Mouse (Mus musculus) bone marrow, adult 2 months (tissue): ENCODE measurements around the gene Gm45713. TPM values are rescaled to one million over a fixed set of nuclear protein-coding genes. Genes with fewer than 3 reads are reported as not detected.
A peak's percentile ranks its signal among the peaks of the same experiment; 100 is the strongest.

ENCODE experiments used
- H3K27ac ChIP-seq: fragments of 200-500 bp; 2 replicates; pipeline ENCODE4 v1.5.1; 2012; ENCODE audit warnings: low read depth, mild to moderate bottlenecking, control low read depth, inconsistent platforms, low read length; ENCODE audit not compliant: control insufficient read depth, poor library complexity, insufficient read depth
- H3K4me1 ChIP-seq: fragments of 200-500 bp; 2 replicates; pipeline ENCODE4 v1.6.1; 2011; ENCODE audit warnings: low read length; ENCODE audit not compliant: control insufficient read depth, insufficient read depth
- H3K4me3 ChIP-seq: fragments of 200-500 bp; replicated peaks from 2 replicates; pipeline ENCODE3; 2011; ENCODE audit warnings: mild to moderate bottlenecking, low read depth, low read length, control low read depth; ENCODE audit not compliant: control insufficient read depth
- CTCF ChIP-seq: fragments of 200-500 bp; IDR thresholded peaks from 2 replicates; pipeline ENCODE4 v1.5.1; 2011; ENCODE audit warnings: low read length, control low read depth; ENCODE audit not compliant: control insufficient read depth, insufficient read depth
- POLR2A ChIP-seq: fragments of 200-500 bp; IDR thresholded peaks from 2 replicates; pipeline ENCODE4 v1.6.1; 2011; ENCODE audit warnings: low read depth, mild to moderate bottlenecking, control low read depth, low read length, borderline replicate concordance; ENCODE audit not compliant: control insufficient read depth
- whole genome bisulfite sequencing: fragments of 180-500 bp; shearing (Covaris S2); methylation state at CpG from one replicate; pipeline ENCODE4 v1.1.7; 2018; 5-methylcytosine and 5-hydroxymethylcytosine counted together
- polyA plus RNA-seq: library from polyadenylated mRNA; stranded (reverse); fragments of >200 nt; gene quantifications from 2 replicates; pipeline ENCODE4 v1.2.4, GENCODE M21; 2011; ENCODE audit warnings: low replicate concordance; ENCODE audit not compliant: missing spikeins, insufficient read depth, insufficient read length

The Gm45713 gene
- not detected in 2 replicates for polyA plus RNA-seq

DNA sequence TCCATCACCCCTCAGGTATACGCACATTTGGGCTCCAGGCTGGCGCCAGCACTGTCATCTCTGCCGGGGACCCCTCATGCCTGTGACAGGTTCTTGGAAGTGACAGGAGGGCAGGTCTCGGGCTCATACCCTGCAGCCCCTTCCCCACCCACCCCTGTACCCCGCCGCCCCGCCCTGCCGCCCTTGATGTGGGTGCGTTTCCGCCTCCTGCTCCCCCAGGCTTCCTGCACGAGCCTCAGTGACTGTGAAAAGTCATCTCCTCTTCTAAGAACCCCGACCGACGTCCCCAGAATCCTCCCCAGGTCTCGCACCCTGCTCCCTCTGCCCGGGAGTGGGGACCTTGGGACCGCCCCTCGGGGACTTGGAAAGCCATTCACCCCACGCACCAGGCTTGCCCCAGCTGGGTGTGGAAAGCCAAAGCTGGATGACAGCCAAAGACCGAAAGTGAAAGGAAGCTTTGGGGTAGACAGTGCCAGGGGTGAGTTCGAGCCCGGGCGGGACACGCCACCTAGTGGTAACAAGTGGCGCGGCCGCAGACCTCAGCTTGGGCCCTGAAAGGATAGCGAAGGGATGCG, at the start of gene Gm45713, which contains the start of gene Flt3l:
TSS of gene Gm45713 (minus strand) at position 239 of the 575 bp plus-strand sequence.
TSS of gene Flt3l (minus strand) at position 440 of the 575 bp plus-strand sequence.
- WGBS = under 1% methylated on average over 29 of the region's 29 CpGs
- TF ChIP-seq CTCF (peak; percentile 99), POLR2A (peak; percentile 33; the same call in 1 of the 2 replicates)
- peak within 1 kb of the TSS; percentile 94 for H3K4me3 ChIP-seq
- peak within 1 kb of the TSS; percentile 87 for H3K27ac ChIP-seq
- peaks cover 5% of the 10 kb centered on the region; the same call in 1 of the 2 replicates for H3K4me1 ChIP-seq

DNA sequence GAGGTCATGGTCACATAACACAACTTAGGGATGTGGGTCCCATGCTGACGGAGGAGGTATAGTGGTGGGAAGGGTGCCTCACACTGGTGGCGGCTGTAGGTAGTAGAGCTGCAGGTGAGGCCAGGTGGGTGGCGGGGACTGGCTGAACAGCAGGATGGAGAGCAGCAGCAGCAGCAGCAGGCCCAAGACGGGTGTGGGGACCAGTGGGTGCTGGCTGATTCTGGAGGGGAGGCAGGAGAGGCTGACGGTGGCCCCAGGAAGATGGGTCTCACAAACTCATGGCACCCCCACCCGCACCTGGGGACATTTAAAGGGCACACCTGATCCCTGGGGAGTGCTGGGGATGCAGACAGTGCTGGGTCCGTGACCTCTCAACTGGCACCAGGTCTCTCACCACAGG, 47.6 kb upstream of the Gm45713 start:
- no peaks in the 10 kb centered on the region; the same call in 1 of the 2 replicates for H3K4me1 ChIP-seq
- no peak overlapping the region for H3K4me3 ChIP-seq
- TF ChIP-seq POLR2A (no peak), CTCF (no peak)
- no peak overlapping the region for H3K27ac ChIP-seq
- WGBS = 71% methylated on average over 7 of the region's 7 CpGs

DNA sequence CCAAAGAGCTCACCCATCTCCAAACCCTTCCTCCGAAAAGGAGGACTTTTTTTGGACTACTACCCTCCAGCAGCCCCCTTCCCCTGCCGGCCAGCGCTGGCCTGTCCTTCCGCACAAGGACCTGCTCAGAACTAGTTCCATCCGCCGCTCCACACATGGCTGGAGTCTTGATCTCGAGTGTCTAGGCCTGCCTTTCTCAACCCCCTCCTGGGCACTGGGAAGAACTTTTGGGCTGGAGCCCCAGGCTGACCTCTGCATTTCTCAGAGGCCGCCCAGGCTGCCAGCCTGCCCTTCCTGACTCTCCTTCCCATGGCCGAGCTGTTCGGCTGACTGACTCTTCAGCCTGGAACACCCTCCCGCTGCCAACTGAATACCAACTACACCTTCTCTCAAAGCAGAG, 46.6 kb upstream of the Gm45713 start:
- TF ChIP-seq POLR2A = no peak
- Histone ChIP-seq H3K27ac (no peak overlapping the region), H3K4me1 (no peaks in the 10 kb centered on the region; the same call in 1 of the 2 replicates), H3K4me3 (peak overlapping the region; percentile 15)
- 14% methylated on average over 11 of the region's 11 CpGs for WGBS

DNA sequence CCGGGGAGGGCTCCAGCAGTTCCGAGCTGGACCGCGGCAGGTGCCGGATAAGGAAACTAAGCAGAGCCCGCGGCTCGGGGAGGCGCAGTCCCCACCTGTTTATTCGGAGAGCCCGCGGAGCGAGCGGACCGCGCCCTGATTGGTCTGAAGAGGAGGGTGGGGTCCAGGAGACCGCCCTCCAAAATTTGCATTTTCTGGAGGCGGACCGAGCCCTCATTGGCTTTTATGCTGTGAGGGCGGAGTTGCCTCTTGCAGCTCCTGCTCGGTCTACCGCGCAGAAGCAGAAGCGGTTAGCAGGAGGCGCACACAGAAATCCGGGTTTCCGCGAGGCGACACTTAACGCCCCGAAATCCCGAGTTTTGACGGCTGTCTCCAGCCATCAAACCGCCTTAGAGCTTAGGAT, 46.2 kb upstream of the Gm45713 start:
- TF ChIP-seq CTCF (no peak), POLR2A (peak; percentile 44; the same call in 1 of the 2 replicates)
- Histone ChIP-seq H3K4me3 (peak overlapping the region; percentile 31), H3K27ac (no peak overlapping the region), H3K4me1 (no peaks in the 10 kb centered on the region; the same call in 1 of the 2 replicates)
- WGBS = under 1% methylated on average over 34 of the region's 34 CpGs

DNA sequence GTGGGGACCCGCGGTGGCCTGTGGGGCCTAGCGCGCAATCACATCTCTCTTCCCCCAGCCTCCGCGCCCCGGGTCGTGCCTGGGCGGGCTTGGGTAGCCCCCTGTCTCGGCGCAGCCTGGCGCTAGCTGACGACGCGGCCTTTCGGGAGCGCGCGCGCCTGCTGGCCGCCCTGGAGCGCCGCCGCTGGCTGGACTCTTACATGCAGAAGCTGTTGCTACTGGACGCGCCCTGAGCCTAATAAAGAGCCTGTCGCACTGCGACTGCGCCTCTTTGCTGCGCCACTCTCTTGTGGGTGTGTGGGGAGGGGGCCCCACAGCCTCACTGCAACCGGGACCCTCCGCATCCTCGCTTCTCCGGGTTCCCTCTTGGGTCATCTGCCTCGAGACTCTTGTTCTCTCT, 45.5 kb upstream of the Gm45713 start:
- H3K27ac ChIP-seq = no peak overlapping the region; the same call in 1 of the 2 replicates
- no peak for TF ChIP-seq POLR2A
- no peak for TF ChIP-seq CTCF
- no peaks in the 10 kb centered on the region; the same call in 1 of the 2 replicates for H3K4me1 ChIP-seq
- 8% methylated on average over 35 of the region's 35 CpGs for WGBS
- no peak overlapping the region for H3K4me3 ChIP-seq

DNA sequence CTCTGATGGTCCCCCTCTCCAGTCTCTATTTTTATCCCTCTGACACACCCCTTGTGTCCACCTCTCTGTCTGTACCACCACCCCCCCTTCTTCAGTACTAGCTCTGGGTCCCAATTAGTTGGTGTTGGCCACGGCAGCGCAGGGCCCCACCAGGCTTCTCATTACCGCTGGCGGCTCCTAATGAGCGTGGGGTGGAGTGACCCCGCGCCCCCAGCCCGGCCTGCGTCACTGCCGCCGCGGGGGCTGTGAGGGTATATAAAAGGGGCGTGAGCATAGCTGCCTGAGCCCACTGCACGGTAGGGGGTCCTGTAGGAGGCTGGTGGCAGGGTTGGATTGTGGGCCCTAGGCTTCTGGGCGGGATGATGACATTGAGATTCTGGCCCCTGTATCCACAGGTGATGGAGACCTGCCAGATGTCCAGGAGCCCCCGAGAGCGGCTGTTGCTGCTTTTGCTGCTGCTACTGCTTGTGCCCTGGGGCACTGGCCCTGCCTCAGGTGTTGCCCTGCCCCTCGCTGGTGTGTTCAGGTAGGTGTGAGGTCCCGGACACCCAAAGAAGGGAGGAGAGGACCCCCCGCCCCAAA, 45.0 kb upstream of the Gm45713 start, which contains the start of gene Pth2:
TSS of gene Pth2 (plus strand) at position 100 of the 582 bp plus-strand sequence.
- TF ChIP-seq CTCF (no peak), POLR2A (no peak)
- no peak within 1 kb of the TSS; the same call in 1 of the 2 replicates for H3K27ac ChIP-seq
- WGBS = 31% methylated on average over 20 of the region's 20 CpGs
- no peaks in the 10 kb centered on the region; the same call in 1 of the 2 replicates for H3K4me1 ChIP-seq
- H3K4me3 ChIP-seq = no peak within 1 kb of the TSS

DNA sequence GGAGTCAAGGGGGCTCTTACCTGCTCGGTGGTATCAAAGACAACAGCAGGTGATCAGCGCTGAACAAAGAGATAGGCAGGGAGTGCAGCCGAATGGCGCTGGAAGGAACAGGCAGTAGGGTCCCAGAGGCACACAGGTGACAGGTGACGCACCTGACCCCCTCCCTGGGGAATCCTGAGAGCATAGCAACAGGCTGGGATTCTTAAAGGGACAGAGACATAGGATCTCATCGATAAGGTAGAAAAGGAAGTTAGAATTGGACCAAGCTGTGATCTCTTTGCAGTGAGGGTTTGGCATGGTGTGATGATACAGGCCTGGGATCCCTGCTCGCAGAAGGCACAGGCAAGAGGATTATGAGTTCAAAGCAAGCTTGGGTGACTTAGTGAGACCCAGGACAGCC, 43.4 kb upstream of the Gm45713 start, which contains the start of gene Gfy:
TSS of gene Gfy (minus strand) at position 101 of the 400 bp plus-strand sequence.
- no peaks in the 10 kb centered on the region; the same call in 1 of the 2 replicates for H3K4me1 ChIP-seq
- no peak within 1 kb of the TSS for H3K4me3 ChIP-seq
- no peak within 1 kb of the TSS for H3K27ac ChIP-seq
- 37% methylated on average over 7 of the region's 7 CpGs for WGBS
- TF ChIP-seq POLR2A (no peak), CTCF (no peak)

DNA sequence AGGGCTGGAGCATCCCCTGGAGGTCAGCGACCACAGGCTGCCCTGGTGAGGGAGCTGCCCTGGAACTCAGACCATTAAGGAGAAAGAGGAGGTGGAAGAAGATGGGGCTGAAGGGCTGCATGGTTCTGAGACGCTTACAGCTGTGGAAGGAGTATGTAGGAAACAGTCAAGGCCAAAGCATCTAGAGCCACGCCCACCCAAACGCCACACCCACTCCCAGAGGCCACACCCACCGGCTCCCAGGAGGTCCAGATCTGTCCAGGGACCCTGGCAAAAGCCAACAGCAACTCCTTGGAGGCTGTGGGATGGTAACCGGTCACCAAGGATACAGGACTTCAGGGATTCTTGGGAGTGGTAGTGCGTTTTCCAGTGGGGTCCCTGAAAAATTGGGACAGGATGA, 42.5 kb upstream of the Gm45713 start:
- TF ChIP-seq CTCF (no peak), POLR2A (no peak)
- 23% methylated on average over 7 of the region's 7 CpGs for WGBS
- Histone ChIP-seq H3K4me3 (no peak overlapping the region), H3K4me1 (no peaks in the 10 kb centered on the region; the same call in 1 of the 2 replicates), H3K27ac (no peak overlapping the region)
